Mouse (Mus musculus) lung, postnatal 0 days (tissue): ENCODE measurements around the gene Mrps16. TPM values are rescaled to one million over a fixed set of nuclear protein-coding genes. Genes with fewer than 3 reads are reported as not detected.

ENCODE experiments used
- ATAC-seq: fragments of 200-750 bp; cut with Nextera tagmentation; 2 replicates; pipeline ENCODE4 v1.8.0; 2017; ENCODE audit warnings: moderate library complexity
- DNase-seq: peaks from one replicate; pipeline ENCODE4 v3.0.0-alpha.2; 2016; ENCODE audit warnings: low spot score
- H3K27ac ChIP-seq: fragments of 300-500 bp; sonication (generic); 2 replicates; pipeline ENCODE4 v1.5.1; 2014; ENCODE audit warnings: antibody characterized with exemption, mild to moderate bottlenecking, low read length, mixed read lengths
- H3K27me3 ChIP-seq: fragments of 300-500 bp; sonication (generic); replicated peaks from 2 replicates; pipeline ENCODE4 v1.6.1; 2014; ENCODE audit warnings: low read length, mixed read lengths; ENCODE audit not compliant: insufficient read depth
- H3K36me3 ChIP-seq: fragments of 300-500 bp; sonication (generic); 2 replicates; pipeline ENCODE4 v1.6.1; 2014; ENCODE audit warnings: low read length, mixed read lengths; ENCODE audit not compliant: insufficient read depth
- H3K4me1 ChIP-seq: fragments of 300-500 bp; sonication (generic); 2 replicates; pipeline ENCODE4 v1.6.1; 2014; ENCODE audit warnings: antibody characterized with exemption, low read depth, low read length, mixed read lengths; ENCODE audit not compliant: insufficient read depth
- H3K4me2 ChIP-seq: fragments of 300-500 bp; sonication (generic); replicated peaks from 2 replicates; pipeline ENCODE4 v1.6.1; 2014; ENCODE audit warnings: low read depth, mild to moderate bottlenecking, low read length, moderate library complexity, mixed read lengths
- H3K4me3 ChIP-seq: fragments of 300-500 bp; sonication (generic); 2 replicates; pipeline ENCODE4 v1.5.1; 2014; ENCODE audit warnings: low read depth, low read length
- H3K9ac ChIP-seq: fragments of 300-500 bp; sonication (generic); replicated peaks from 2 replicates; pipeline ENCODE4 v1.6.1; 2014; ENCODE audit warnings: low read depth, mild to moderate bottlenecking
- H3K9me3 ChIP-seq: fragments of 300-500 bp; sonication (generic); 2 replicates; pipeline ENCODE4 v1.6.1; 2016; ENCODE audit warnings: low read length, mixed read lengths
- CTCF ChIP-seq: IDR thresholded peaks from 2 replicates; pipeline ENCODE4 v1.5.1; 2016; ENCODE audit warnings: antibody characterized with exemption, mild to moderate bottlenecking
- EP300 ChIP-seq: IDR thresholded peaks from 2 replicates; pipeline ENCODE4 v1.6.1; 2016; ENCODE audit warnings: antibody characterized with exemption, mild to moderate bottlenecking, control low read depth
- WGBS: fragments of 180-500 bp; shearing (Covaris S2); extraction: QIAGEN DNeasy Blood & Tissue Kit; methylation state at CpG from one replicate; pipeline ENCODE4 v1.1.7; 2014; 5-methylcytosine and 5-hydroxymethylcytosine counted together
- polyA plus RNA-seq: library from polyadenylated mRNA; unstranded; fragments of >200 nt; fragmentation: Nextera tagmentation; extraction: Ambion mirVana; gene quantifications from 2 replicates; pipeline ENCODE4 v1.2.1, GENCODE M21; 2015

The Mrps16 gene
- polyA plus RNA-seq, 1 experiment from 2014 or later: 64.4 TPM

- Histone ChIP-seq H3K9ac (no peak overlapping the region), H3K27ac (0 out of 2 replicates have a peak overlapping the region, but pooled peaks have one; percentile 64)
Observed at GRCm38 (mm10) chr14:20389446-20390079, 3.9 kb downstream of the Mrps16 start.

GRCm38 (mm10) chr14:20388441-20389129, 4.8 kb downstream of the Mrps16 start, which contains the start of gene Dnajc9:
Gene Dnajc9, minus strand, starts transcription at chr14:20388910.
- Histone ChIP-seq H3K4me3 (peak within 1 kb of the TSS; percentile 64), H3K4me2 (peak within 1 kb of the TSS; percentile 85), H3K9ac (peak within 1 kb of the TSS; percentile 37; the same call in 1 of the 2 replicates), H3K27ac (peak within 1 kb of the TSS; percentile 64), H3K36me3 (no peaks in the 10 kb centered on the region), H3K4me1 (peaks cover 10% of the 10 kb centered on the region; the same call in 1 of the 2 replicates), H3K27me3 (no peaks in the 10 kb centered on the region), H3K9me3 (no peaks in the 10 kb centered on the region)
- WGBS: 1% methylated on average over 54 of the region's 59 CpGs
- DNase-seq: peak; percentile 97
- TF ChIP-seq EP300 (0 out of 2 replicates have a peak, but pooled peaks have one; percentile 28), CTCF (no peak)
- ATAC-seq: peak; percentile 63

More at GRCm38 (mm10) chr14:20389446-20390079, 3.9 kb downstream of the Mrps16 start:
- H3K27me3 ChIP-seq: no peaks in the 10 kb centered on the region
- peak overlapping the region; percentile 85; the same call in 1 of the 2 replicates for H3K4me2 ChIP-seq
- ATAC-seq: no peak
- TF ChIP-seq CTCF: no peak
- TF ChIP-seq EP300: no peak
- H3K9me3 ChIP-seq: no peaks in the 10 kb centered on the region
- no peak for DNase-seq
- peaks cover 10% of the 10 kb centered on the region; the same call in 1 of the 2 replicates for H3K4me1 ChIP-seq
- H3K36me3 ChIP-seq: no peaks in the 10 kb centered on the region
- 84% methylated on average over 8 of the region's 8 CpGs for WGBS
- no peak overlapping the region for H3K4me3 ChIP-seq

GRCm38 (mm10) chr14:20379753-20380430, 13.5 kb downstream of the Mrps16 start:
- Histone ChIP-seq H3K4me1 (no peaks in the 10 kb centered on the region), H3K9ac (no peak overlapping the region), H3K9me3 (no peaks in the 10 kb centered on the region), H3K27ac (peak overlapping the region; percentile 6; the same call in 1 of the 2 replicates), H3K36me3 (peaks cover 13% of the 10 kb centered on the region; the same call in 1 of the 2 replicates), H3K27me3 (no peaks in the 10 kb centered on the region), H3K4me3 (no peak overlapping the region), H3K4me2 (no peak overlapping the region)
- 82% methylated on average over 9 of the region's 9 CpGs for WGBS
- DNase-seq (no peak), ATAC-seq (no peak)
- TF ChIP-seq CTCF: no peak
- no peak for TF ChIP-seq EP300

DNA sequence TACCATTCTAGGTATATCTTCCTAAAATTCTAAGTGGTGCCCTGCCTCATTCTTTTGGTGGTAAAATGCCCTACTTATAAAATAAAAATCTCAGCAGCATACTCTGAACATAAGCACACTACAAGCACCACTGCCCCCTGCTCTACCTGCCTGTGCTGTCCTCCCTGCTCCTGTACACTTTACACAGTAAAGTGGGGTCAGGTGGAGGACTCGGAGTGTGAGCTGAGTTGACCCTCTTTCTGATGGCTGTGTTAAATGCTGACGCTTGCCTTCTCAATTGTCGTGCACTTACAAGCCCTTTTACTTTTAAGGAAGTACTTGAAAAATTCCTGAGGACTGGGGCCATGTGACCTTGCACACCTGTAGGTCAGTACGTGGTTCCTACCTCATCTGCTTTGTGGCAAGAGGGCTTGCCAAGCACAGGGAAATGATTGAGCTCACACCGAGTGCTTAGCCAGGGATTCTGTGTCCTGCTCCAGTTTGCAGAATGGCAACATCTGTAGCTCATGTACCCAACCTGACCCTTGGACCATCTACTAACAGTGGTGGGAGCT, 14.3 kb downstream of the Mrps16 start:
- Histone ChIP-seq H3K4me1 (no peaks in the 10 kb centered on the region), H3K4me2 (no peak overlapping the region), H3K36me3 (peaks cover 15% of the 10 kb centered on the region; the same call in 1 of the 2 replicates), H3K27me3 (no peaks in the 10 kb centered on the region), H3K9me3 (no peaks in the 10 kb centered on the region), H3K4me3 (no peak overlapping the region), H3K9ac (no peak overlapping the region), H3K27ac (peak overlapping the region; percentile 76)
- 55% methylated on average over 5 of the region's 5 CpGs for WGBS
- ATAC-seq: peak; percentile 91
- no peak for TF ChIP-seq CTCF
- peak; percentile 47; the same call in 1 of the 2 replicates for TF ChIP-seq EP300
- peak; percentile 89 for DNase-seq

GRCm38 (mm10) chr14:20378313-20379061, 14.9 kb downstream of the Mrps16 start:
- Histone ChIP-seq H3K9ac (no peak overlapping the region), H3K36me3 (peaks cover 20% of the 10 kb centered on the region; the same call in 1 of the 2 replicates), H3K9me3 (no peaks in the 10 kb centered on the region), H3K4me3 (no peak overlapping the region), H3K27ac (peak overlapping the region; percentile 76), H3K27me3 (no peaks in the 10 kb centered on the region), H3K4me1 (no peaks in the 10 kb centered on the region), H3K4me2 (peak overlapping the region; percentile 27; the same call in 1 of the 2 replicates)
- 27% methylated on average over 13 of the region's 13 CpGs for WGBS
- ATAC-seq (peak; percentile 70), DNase-seq (peak; percentile 79)
- TF ChIP-seq EP300 (no peak), CTCF (peak; percentile 75)
